Mouse (Mus musculus) lung, embryonic 14.5 days (tissue): ENCODE data around the gene Aff2. TPM values are rescaled to one million over a fixed set of nuclear protein-coding genes. Genes with fewer than 3 reads are reported as not detected.
A peak's percentile ranks its signal among the peaks of the same experiment; 100 is the strongest.

ENCODE experiments used
- ATAC-seq: fragments of 200-750 bp; cut with Nextera tagmentation; 2 replicates; pipeline ENCODE4 v1.8.0; 2017; ENCODE audit warnings: mild to moderate bottlenecking, moderate TSS enrichment, moderate library complexity; ENCODE audit not compliant: insufficient read depth
- DNase-seq: peaks from one replicate; pipeline ENCODE4 v3.0.0-alpha.2; 2015
- H3K27ac ChIP-seq: fragments of 300-500 bp; sonication (generic); 2 replicates; pipeline ENCODE4 v1.5.1; 2014; ENCODE audit warnings: low read depth, mild to moderate bottlenecking, moderate library complexity
- H3K27me3 ChIP-seq: fragments of 300-500 bp; sonication (generic); 2 replicates; pipeline ENCODE4 v1.6.1; 2014; ENCODE audit warnings: low read length, control low read depth; ENCODE audit not compliant: insufficient read depth
- H3K36me3 ChIP-seq: fragments of 300-500 bp; sonication (generic); 2 replicates; pipeline ENCODE4 v1.6.1; 2014; ENCODE audit warnings: control low read depth; ENCODE audit not compliant: insufficient read depth
- H3K4me1 ChIP-seq: fragments of 300-500 bp; sonication (generic); 2 replicates; pipeline ENCODE4 v1.6.1; 2014; ENCODE audit warnings: antibody characterized with exemption, control low read depth; ENCODE audit not compliant: insufficient read depth
- H3K4me2 ChIP-seq: fragments of 300-500 bp; sonication (generic); 2 replicates; pipeline ENCODE4 v1.6.1; 2014; ENCODE audit warnings: mild to moderate bottlenecking
- H3K4me3 ChIP-seq: fragments of 300-500 bp; sonication (generic); 2 replicates; pipeline ENCODE4 v1.5.1; 2014; ENCODE audit warnings: low read depth, low read length
- H3K9ac ChIP-seq: fragments of 300-500 bp; sonication (generic); 2 replicates; pipeline ENCODE4 v1.6.1; 2014
- H3K9me3 ChIP-seq: fragments of 300-500 bp; sonication (generic); 2 replicates; pipeline ENCODE4 v1.6.1; 2016; ENCODE audit warnings: low read depth, low read length, control low read depth
- CTCF ChIP-seq: IDR thresholded peaks from 2 replicates; pipeline ENCODE4 v1.5.1; 2016; ENCODE audit warnings: antibody characterized with exemption, low read depth
- WGBS: fragments of 180-500 bp; shearing (Covaris S2); extraction: QIAGEN DNeasy Blood & Tissue Kit; methylation state at CpG from one replicate; pipeline ENCODE4 v1.1.7; 2014; 5-methylcytosine and 5-hydroxymethylcytosine counted together
- polyA plus RNA-seq: library from polyadenylated mRNA; unstranded; fragments of >200 nt; fragmentation: Nextera tagmentation; extraction: Ambion mirVana; gene quantifications from 2 replicates; pipeline ENCODE4 v1.2.1, GENCODE M21; 2014

Gene Aff2
- 4.5 and 5.0 TPM in 2 replicates for polyA plus RNA-seq

DNA sequence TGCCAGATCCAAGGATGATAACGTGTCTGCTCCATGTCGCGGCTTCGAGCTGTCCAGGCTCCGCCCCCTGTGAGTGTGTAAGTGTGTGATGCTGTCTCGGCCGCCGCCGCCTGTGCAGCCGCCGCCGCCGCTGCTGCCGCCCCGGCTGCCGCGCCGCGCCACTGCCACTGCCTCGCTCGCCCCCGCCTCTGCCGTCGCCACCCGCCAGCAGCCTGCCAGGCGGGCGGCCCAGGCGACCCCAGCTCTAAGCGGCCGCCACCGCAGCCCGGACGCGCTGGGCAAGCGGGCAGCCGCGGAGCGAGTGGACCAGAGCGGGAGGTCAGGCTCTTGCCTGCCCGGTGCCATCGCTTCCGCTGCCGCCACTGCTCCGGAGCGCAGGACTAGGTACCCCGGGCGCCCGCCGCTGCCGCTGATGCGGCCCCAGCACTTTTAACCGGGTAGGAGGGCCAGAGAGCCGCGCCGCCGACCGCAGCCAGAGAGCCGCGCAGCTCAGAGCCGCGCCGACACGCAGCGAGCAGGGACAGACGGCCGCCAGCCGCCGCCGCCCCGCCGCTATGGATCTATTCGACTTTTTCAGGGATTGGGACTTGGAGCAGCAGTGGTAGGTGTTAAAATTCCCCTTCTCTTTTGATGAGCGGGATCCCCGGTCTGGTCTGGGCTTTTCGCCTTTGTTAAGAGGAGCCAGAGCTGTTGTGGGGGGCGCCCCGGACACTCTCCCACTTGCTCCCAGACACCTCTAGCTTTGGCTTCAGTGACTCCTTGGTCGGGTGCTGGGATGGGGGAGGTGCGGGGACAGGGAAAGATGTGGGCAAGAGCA is at the start of gene Aff2:
TSS of gene Aff2 (plus strand) at position 57 of the 817 bp plus-strand sequence.
- H3K9me3 ChIP-seq, result no peaks in the 10 kb centered on the region
- 8% methylated on average over 58 of the region's 79 CpGs for WGBS
- H3K4me3 ChIP-seq, result peak within 1 kb of the TSS; percentile 53
- no peak for TF ChIP-seq CTCF
- DNase-seq (peak; percentile 67), ATAC-seq (peak; percentile 89)
- peak within 1 kb of the TSS; percentile 64 for H3K4me2 ChIP-seq
- H3K27me3 ChIP-seq, result peaks cover 6% of the 10 kb centered on the region
- no peaks in the 10 kb centered on the region for H3K36me3 ChIP-seq
- H3K27ac ChIP-seq, result no peak within 1 kb of the TSS
- H3K4me1 ChIP-seq, result no peaks in the 10 kb centered on the region
- peak within 1 kb of the TSS; percentile 54 for H3K9ac ChIP-seq

DNA sequence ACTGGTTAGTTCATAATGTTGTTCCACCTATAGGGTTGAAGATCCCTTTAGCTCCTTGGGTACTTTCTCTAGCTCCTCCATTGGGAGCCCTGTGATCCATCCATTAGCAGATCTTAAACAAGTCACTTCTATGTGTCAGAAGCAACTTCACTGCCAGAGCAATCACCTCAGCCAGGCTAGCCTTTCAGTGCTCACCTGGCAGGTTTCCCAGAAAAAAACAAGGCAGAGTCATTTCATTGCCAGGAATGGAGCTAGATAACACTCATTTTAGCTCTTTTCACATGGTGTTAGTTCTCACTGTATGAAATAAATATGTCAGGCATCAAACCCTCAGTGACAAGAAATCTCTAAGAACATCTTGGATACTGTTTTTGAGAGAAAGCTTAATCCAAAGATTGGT is 22.8 kb upstream of the Aff2 start:
- ATAC-seq (no peak), DNase-seq (peak; percentile 24)
- no peaks in the 10 kb centered on the region for H3K9me3 ChIP-seq
- H3K4me2 ChIP-seq, result no peak overlapping the region
- no peaks in the 10 kb centered on the region for H3K36me3 ChIP-seq
- H3K27ac ChIP-seq, result no peak overlapping the region
- H3K27me3 ChIP-seq, result no peaks in the 10 kb centered on the region
- no peaks in the 10 kb centered on the region for H3K4me1 ChIP-seq
- no peak overlapping the region for H3K9ac ChIP-seq
- TF ChIP-seq CTCF, result no peak
- no peak overlapping the region for H3K4me3 ChIP-seq

DNA sequence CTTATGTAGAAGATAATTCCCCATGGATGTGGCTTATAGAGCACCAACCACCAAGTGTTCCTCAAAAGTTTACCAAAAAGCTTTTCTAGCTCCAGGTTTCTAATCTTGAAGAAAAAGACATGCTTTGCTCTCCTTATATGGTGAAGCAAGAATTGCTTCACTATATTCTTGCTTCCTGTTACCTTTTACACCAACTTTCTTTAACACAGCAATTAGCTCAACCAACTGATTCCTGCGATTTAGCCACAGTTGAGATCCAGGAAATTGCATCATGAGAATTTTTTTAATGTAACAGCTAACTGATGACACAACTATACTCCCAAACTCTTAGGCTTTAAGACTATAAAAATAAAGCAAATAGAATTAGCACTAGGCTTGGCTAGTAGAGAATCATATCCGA is 4.5 kb upstream of the Aff2 start:
- Histone ChIP-seq H3K27ac (no peak overlapping the region), H3K4me3 (no peak overlapping the region), H3K27me3 (peaks cover 6% of the 10 kb centered on the region), H3K9me3 (no peaks in the 10 kb centered on the region), H3K4me1 (no peaks in the 10 kb centered on the region), H3K36me3 (no peaks in the 10 kb centered on the region), H3K4me2 (no peak overlapping the region), H3K9ac (no peak overlapping the region)
- no peak for TF ChIP-seq CTCF
- WGBS, result 73% methylated on average over 2 of the region's 2 CpGs
- ATAC-seq (no peak), DNase-seq (no peak)

DNA sequence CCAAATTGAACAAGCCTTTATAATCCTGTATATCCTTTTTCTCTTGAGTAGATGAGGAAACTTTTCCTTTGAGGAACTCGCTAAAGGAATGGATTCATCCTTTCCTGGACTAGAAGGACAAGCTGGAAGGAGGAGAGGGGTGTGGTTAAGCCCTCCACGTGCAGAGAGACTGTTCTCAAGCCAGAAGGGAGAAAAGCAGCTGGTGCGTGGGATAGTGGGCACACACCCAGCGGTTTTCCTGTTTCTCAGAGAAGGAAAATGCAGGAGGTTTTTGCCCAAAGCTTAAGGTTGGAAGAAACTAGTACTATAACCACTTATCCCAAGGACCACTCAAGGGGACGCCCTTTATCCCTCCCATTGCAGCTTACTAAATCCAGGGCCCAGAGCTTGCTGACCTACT is 734 bp upstream of the Aff2 start:
- no peaks in the 10 kb centered on the region for H3K9me3 ChIP-seq
- 19% methylated on average over 5 of the region's 5 CpGs for WGBS
- no peak overlapping the region for H3K27ac ChIP-seq
- no peaks in the 10 kb centered on the region for H3K4me1 ChIP-seq
- no peaks in the 10 kb centered on the region for H3K36me3 ChIP-seq
- peak overlapping the region; percentile 64; the same call in 1 of the 2 replicates for H3K4me2 ChIP-seq
- DNase-seq, result no peak
- TF ChIP-seq CTCF, result no peak
- no peak overlapping the region for H3K4me3 ChIP-seq
- H3K27me3 ChIP-seq, result peaks cover 6% of the 10 kb centered on the region
- no peak overlapping the region for H3K9ac ChIP-seq
- no peak for ATAC-seq

DNA sequence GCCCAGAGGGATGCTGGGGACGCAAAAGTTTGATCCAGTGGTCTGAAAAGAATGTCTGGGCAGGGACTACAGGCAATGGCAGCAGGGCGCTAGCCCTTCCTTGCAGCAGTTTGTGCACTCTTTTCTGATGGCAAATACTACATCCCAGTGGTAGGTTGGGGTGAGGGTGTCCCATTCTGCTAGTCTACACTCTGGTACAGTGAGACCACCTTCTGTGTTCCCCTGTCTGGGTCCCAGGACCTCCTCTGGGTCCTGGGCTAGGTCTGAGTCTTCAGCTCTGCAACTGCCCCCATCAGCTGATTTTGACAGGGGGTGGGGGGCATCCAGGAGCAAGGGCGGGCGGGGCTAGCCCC is 233 bp upstream of the Aff2 start:
- peak overlapping the region; percentile 53 for H3K4me3 ChIP-seq
- 12% methylated on average over 4 of the region's 4 CpGs for WGBS
- no peaks in the 10 kb centered on the region for H3K4me1 ChIP-seq
- H3K36me3 ChIP-seq, result no peaks in the 10 kb centered on the region
- peak; percentile 3 for DNase-seq
- H3K9ac ChIP-seq, result peak overlapping the region; percentile 54; the same call in 1 of the 2 replicates
- H3K27me3 ChIP-seq, result peaks cover 6% of the 10 kb centered on the region
- peak overlapping the region; percentile 64 for H3K4me2 ChIP-seq
- no peaks in the 10 kb centered on the region for H3K9me3 ChIP-seq
- TF ChIP-seq CTCF, result no peak
- H3K27ac ChIP-seq, result no peak overlapping the region
- ATAC-seq, result peak; percentile 74

DNA sequence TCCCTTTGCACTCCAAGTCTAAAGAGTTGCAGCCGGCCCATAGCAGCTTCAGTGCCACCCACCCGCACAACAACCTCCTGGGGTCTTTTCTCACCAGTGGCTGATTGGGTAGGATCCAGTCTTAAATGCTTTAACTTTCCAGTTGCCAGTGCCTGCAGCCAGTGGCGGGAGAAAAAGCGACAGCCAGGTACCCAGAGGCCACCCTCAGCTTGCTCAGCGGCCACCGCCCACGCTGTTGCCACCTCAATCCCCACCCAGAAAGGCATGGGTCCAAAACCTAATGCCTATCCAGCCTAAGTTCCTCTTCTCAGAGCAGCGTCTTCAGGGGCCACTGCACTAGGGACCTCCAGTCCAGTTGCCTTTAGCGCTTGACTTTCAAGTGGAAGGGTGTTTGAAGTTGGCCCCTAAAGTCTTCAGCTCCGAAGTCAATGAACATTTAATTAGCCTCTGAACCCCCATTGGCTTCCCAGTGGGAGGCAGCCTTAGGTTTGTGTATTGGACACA is 1.0 kb downstream of the Aff2 start:
- no peak for ATAC-seq

DNA sequence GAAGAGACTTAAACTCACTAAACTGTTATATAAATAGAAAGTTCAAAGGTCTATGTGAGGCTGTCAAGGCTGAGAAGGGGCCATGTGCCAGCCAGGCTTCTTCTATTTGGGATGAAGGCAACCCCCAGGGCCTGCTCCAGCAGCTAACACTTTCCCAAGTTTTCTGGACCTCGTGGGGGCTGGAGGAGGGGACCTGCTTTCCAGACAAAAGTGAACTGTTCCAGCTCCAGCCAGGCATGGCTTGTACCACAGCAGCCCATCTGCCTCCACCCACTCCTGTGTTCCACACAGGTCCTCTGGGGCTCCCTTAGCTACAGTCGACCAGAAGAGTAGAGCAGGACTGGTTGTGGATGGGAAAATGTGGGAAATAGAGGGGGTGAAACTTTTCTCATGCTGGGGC is 4.1 kb downstream of the Aff2 start:
- H3K27me3 ChIP-seq, result peaks cover 6% of the 10 kb centered on the region
- no peak overlapping the region for H3K4me3 ChIP-seq
- H3K4me2 ChIP-seq, result no peak overlapping the region
- DNase-seq (peak; percentile 24), ATAC-seq (no peak)
- H3K9me3 ChIP-seq, result no peaks in the 10 kb centered on the region
- no peaks in the 10 kb centered on the region for H3K36me3 ChIP-seq
- WGBS, result 8% methylated on average over 2 of the region's 2 CpGs
- no peak for TF ChIP-seq CTCF
- H3K27ac ChIP-seq, result no peak overlapping the region
- no peaks in the 10 kb centered on the region for H3K4me1 ChIP-seq
- H3K9ac ChIP-seq, result no peak overlapping the region

More for the DNA sequence above, 1.0 kb downstream of the Aff2 start:
- Histone ChIP-seq H3K4me1 (no peaks in the 10 kb centered on the region), H3K27me3 (peaks cover 6% of the 10 kb centered on the region), H3K9ac (peak overlapping the region; percentile 54), H3K36me3 (no peaks in the 10 kb centered on the region), H3K27ac (no peak overlapping the region), H3K9me3 (no peaks in the 10 kb centered on the region), H3K4me2 (peak overlapping the region; percentile 64), H3K4me3 (peak overlapping the region; percentile 53)
- WGBS, result 10% methylated on average over 10 of the region's 10 CpGs
- DNase-seq, result peak; percentile 4
- TF ChIP-seq CTCF, result no peak
